Mouse (Mus musculus): ENCODE data around the gene Vat1.
"Not testable (repeated sequence)": the region's sequence is repeated elsewhere in the genome, so short reads cannot be mapped to it uniquely, and the experiment has no call there.

The Vat1 gene

DNA sequence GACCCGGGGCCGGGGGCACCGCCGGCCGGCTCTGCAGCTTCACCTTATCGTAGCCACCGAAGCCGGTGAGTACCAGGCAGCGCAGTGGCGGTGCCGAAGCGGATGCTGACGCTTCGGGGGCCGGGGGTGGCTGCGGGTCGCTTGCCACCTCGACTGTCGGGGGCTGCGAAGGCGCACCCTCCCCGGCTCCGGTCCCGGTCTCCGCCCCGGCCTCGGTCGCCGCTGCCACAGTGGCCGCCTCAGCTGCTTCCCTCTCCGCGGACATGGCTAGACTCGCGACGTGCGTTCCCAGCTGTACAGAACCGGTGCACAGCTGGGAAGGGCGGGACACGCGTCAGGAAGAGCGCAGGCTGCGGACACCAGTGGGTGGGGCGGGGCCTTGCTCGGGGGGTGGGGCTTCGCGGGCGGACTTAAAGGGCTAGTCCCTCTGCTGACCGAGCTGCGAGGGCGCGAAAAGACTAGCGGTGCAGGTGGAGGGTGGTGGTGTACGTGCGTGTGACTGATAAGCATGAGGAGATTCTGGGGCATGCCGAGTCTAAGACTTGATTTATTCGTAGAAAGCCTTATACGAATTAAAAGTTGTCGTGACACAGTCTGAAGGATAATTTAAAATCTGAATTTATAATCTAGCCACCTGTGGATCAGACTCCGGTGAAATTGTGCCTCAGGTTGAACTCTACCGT is at the start of gene Vat1:
Vat1 (minus strand) TSS at position 362 of the 683 bp plus-strand sequence.
- DNase-seq (ENCODE audit: low read depth in 1 of 2, low spot score in 2 of 2), result peak in 1 of 2 experiments; percentile 34

- no peak for DNase-seq (ENCODE audit: low read depth in 1 of 2, low spot score in 2 of 2)
These were observed 41.1 kb upstream of the Vat1 start for GRCm38 (mm10) chr11:101507090-101507489.

DNA sequence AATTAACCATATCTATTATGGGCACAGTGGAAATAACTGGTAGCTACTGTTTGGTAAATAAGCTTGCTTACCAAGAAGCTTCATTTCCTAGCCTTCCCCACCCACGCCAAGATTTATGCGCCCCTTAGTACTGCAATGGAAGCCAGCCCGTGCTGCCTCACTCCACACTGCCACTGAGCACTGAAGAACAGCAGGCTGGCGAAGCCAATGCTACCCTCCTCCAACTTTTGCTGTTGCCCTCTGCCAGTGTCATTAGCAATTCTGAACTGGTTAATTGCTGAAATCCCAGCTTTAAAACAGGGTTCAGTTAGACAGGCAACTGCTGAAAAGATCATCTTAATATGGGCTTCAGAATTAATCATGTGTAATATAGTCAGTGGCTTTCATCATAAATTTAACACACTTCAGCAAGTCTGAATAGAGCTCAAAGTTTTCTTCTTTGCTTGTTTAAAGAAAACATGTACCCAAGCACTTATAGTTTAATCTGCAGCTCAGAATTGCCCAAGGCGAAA is 40.3 kb upstream of the Vat1 start:
- DNase-seq (ENCODE audit: low read depth in 1 of 2, low spot score in 2 of 2), result no peak

- no peak for DNase-seq (ENCODE audit: low read depth in 1 of 2, low spot score in 2 of 2)
These were observed 20.1 kb upstream of the Vat1 start for GRCm38 (mm10) chr11:101486126-101486525.

DNA sequence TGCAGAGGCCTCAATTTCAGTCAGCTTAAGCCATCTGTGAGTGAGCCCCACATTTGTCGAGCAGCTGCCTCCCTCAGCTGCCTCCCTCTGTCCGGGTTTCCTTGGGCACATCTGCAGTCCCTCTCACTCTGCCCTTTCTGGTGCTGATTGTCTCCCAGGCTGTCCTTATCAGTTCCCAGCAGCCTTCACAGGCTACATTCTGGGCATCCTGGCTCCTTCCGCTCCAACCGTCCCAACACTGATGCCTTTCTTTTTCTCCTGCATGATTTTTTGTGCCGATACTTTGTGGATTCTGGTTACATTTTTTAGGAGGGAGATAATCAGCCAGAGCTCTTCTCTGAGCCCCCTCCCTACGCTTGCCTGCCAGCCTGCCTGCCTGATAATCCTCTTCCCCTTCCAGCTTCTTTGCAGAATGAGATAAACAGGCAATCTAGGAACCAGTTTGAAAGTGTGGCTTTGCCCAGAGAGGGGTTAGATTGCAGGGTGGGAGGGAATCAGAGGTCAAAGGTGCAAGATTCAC is 19.5 kb upstream of the Vat1 start:
- no peak for DNase-seq (ENCODE audit: low read depth in 1 of 2, low spot score in 2 of 2)

DNA sequence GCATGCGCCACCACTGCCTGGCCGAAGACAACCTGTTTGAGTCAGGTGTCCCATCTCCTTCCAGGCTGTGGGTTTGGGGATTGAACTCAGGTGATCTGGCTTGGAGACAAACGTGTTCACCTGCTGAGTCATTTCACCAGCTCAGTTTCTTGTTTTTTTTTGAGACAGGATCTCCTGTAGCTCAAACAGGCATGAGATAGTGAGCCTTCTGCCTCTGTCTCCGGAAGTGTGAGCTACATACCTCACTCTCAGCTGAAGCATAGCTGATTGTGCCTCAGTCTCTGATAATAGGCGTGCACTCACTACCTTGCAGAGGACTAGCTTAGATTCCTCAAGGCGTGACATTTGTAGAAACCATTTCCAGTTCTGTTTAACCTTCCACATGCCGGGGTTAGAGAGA is 18.8 kb upstream of the Vat1 start:
- DNase-seq (ENCODE audit: low read depth in 1 of 2, low spot score in 2 of 2), result no peak

GRCm38 (mm10) chr11:101484245-101484644 is 18.2 kb upstream of the Vat1 start:
- no peak for DNase-seq (ENCODE audit: low read depth in 1 of 2, low spot score in 2 of 2)

DNA sequence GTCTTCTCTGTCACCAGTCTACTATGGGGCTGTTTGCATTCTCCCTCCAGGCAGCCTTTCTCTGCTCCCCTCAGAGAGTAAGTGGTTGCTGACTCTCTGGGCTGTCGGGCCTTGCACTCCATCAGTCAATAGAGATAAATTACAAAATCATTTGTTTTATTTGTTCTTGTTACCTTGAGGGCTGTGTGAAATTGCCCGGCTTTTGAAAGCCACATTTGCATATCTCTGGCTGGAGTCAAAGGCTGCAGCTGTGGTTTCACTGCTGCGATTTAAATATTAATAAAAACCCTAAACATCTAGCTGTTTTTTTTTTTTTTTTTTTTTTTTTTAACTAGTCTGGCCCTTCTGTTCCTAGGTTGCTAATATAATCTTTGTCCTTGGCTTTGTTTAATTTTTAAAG is 17.8 kb upstream of the Vat1 start:
- no peak for DNase-seq (ENCODE audit: low read depth in 1 of 2, low spot score in 2 of 2)

DNA sequence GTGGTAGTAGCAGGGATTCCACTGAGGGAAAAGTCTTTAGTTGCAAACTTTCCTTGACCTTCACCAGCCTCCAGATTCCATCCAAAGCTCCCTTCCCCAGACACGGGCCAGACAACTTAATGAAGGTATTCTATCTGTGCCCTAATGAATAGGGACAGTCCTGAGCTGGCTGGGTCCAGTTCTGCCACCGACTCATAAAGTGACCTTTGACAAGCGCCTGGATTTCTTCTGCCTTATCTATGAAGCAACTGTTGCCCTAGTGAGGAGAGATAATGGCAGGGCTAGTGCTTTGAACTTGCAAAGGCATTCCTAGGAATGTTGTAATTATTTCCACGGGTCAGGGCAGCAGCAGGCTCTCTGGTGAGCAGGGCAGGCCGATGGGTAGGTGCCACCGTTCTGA is 14.9 kb upstream of the Vat1 start:
- DNase-seq (ENCODE audit: low read depth in 1 of 2, low spot score in 2 of 2), result no peak

DNA sequence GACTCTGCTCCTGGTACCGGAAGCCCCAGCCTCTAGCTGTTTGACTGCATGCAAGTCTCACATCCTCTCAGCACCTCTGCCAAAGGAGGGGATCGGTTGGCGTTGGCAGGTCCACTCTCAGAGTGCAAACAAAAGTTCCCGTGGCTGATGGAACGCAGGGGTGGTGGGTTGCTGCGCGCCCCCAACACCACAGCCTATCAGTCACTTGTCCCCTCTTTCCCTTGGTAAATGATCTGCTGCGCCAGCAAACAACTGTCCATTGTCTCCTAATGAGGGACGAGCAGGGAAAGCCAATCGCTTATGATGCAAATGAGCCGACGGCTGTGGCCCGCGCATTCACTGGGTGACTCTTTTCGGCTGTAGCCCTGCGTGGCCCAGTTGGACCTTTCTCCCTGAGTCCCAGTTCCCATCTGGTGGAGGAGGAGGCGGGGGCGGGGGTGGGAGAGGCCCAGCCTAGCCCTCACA is 13.2 kb upstream of the Vat1 start:
- no peak for DNase-seq (ENCODE audit: low read depth in 1 of 2, low spot score in 2 of 2)

GRCm38 (mm10) chr11:101477552-101478211 is 11.7 kb upstream of the Vat1 start:
- no peak for DNase-seq (ENCODE audit: low read depth in 1 of 2, low spot score in 2 of 2)

DNA sequence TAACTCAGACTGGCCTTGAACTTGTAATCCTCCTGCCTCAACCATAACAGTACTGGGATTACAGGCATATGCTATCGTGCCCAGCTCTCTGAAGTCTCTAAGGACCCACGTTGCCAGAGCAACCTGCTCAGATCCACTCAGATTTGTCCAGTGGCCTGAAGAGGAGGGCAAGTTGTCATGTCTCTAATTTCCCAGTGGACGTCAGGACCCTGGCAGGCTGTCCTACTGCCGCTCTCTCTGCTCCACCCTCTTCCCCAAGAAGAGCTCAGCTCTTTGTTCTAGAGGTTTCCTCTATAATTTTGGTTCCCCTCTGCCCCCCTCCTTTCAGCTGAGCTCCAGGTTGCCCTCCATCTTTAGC is 11.1 kb upstream of the Vat1 start:
- DNase-seq (ENCODE audit: low read depth in 1 of 2, low spot score in 2 of 2), result no peak

- DNase-seq (ENCODE audit: low read depth in 1 of 2, low spot score in 2 of 2), result not testable (repeated sequence)
These were observed 10.3 kb upstream of the Vat1 start for GRCm38 (mm10) chr11:101476361-101476760.

DNA sequence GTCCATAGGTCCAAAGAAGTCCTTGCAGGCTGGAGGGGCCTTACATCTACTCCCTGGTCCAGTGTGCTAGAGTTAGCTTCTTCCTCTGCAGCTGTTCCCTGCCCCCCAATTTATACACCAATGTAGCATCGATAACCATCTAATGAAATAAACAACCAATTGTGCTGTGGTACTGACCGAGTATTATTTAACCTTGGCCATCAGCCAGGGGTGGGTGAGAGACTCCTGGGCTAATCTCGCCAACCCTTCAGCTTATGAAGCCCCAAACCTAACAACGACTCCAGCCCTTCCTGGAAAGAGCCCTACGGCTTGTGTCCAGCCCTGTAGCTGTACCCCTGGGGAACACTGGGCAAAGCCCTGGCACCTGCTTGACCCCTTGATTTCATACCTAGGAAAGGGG is 8.3 kb upstream of the Vat1 start:
- no peak for DNase-seq (ENCODE audit: low read depth in 1 of 2, low spot score in 2 of 2)

GRCm38 (mm10) chr11:101473686-101474085 is 7.7 kb upstream of the Vat1 start:
- not testable (repeated sequence) for DNase-seq (ENCODE audit: low read depth in 1 of 2, low spot score in 2 of 2)

DNA sequence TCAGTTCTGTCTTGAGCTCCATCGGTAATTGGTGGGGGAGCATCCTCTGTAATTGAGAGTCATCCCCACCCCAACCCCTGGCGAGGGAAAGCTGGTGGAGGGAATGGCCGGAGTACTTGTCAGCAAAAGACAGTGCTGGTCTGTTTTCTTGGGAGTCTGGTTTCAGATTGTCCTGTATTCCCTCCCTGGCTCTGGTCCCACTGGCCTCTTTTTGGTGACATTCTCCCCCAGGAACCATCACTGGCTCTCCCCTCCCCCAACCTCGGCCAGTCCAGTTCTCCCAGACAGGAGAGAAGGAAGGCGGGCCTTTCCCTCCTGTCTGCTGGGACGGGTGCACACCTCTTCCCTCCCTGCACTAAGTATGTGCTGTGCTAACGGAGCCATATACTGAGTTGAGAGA is 6.3 kb upstream of the Vat1 start:
- no peak for DNase-seq (ENCODE audit: low read depth in 1 of 2, low spot score in 2 of 2)

- DNase-seq (ENCODE audit: low read depth in 1 of 2, low spot score in 2 of 2), result no peak
These were observed 5.9 kb upstream of the Vat1 start for GRCm38 (mm10) chr11:101471926-101472325.

DNA sequence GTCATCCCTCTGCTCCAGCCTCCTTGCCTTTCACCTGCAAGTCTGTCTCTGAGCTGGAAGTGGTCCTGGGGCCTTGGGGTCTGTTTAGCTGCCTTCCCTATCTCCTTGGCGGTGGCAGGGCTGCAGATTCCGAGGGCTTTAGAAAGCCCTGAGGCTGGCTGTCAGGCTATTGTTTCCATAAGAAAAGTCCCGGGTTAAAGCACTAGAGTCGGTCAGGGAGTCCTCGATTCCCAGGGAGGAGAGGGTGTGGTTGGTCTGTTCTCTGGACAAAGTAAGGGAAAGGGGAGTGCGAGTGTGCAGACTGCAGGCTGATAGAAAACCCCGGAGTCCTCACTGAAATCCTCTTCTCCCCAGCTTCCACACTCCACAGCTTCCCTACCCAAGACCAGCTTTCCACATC is 4.2 kb upstream of the Vat1 start:
- no peak for DNase-seq (ENCODE audit: low read depth in 1 of 2, low spot score in 2 of 2)

GRCm38 (mm10) chr11:101469155-101469554 is 3.1 kb upstream of the Vat1 start:
- no peak for DNase-seq (ENCODE audit: low read depth in 1 of 2, low spot score in 2 of 2)

DNA sequence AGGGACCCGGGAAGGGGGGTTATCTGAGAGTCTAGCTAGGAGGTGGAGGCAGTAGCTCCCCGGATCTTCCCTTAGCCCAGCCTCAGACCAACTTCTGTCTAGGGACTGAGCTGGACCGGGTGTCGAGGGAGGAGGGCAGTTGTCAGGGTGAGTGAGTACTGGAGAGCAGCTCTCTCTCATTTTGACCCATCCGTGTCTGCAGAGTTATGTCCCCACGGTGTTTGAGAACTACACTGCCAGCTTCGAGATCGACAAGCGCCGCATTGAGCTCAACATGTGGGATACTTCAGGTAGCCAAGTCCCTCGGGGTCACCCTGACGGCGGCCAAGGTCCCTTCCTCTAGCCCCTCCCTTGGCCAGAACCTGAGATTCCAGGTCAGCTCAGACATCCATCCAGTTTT is 2.7 kb upstream of the Vat1 start:
- no peak for DNase-seq (ENCODE audit: low read depth in 1 of 2, low spot score in 2 of 2)

- no peak for DNase-seq (ENCODE audit: low read depth in 1 of 2, low spot score in 2 of 2)
These were observed 2.2 kb upstream of the Vat1 start for GRCm38 (mm10) chr11:101468263-101468688.

DNA sequence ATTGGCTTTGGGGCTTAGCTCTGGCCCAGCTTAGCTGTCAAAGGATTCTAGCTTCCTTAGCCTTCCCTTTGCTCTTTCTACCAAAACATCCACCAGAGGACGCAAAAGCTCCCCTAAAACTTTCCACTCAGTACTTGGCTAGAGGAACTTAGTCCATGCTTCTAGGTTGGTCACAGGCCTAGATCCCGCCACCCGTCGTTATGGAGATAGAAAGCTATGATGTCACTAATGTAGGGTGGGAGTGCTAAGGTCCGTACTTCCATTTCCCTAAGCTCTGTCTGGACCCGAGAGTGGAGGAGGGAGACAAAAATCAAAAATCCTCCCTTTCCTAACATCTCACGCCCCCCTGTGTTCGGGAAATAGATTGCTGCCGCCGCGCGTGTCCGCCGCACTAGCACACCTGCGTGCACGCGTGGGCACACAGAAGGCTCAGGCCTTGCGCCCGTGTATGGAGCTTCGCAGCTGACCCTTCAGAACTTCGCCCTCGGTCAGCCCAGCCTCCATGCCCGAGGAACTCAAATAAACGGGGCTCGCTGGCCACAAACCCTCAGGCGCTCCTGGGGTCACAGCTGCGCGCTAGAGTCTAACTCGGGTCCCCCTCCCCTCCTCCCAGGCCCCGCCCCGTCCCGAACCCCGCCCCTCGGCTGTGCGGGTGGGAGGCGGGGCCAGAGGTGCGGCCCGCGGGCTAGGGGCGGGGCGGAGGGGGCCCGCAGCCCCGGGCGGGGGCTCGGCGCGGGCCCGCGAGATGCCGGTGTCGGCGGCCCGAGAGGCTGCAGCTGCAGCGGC is 1.6 kb upstream of the Vat1 start:
- peak; percentile 38 to 40 for DNase-seq (ENCODE audit: low read depth in 1 of 2, low spot score in 2 of 2)
